Mouse (Mus musculus): Measurements from ENCODE around the gene Dgkh.
"Not testable (repeated sequence)": the region's sequence is repeated elsewhere in the genome, so short reads cannot be mapped to it uniquely, and the experiment has no call there.

The Dgkh gene

DNA sequence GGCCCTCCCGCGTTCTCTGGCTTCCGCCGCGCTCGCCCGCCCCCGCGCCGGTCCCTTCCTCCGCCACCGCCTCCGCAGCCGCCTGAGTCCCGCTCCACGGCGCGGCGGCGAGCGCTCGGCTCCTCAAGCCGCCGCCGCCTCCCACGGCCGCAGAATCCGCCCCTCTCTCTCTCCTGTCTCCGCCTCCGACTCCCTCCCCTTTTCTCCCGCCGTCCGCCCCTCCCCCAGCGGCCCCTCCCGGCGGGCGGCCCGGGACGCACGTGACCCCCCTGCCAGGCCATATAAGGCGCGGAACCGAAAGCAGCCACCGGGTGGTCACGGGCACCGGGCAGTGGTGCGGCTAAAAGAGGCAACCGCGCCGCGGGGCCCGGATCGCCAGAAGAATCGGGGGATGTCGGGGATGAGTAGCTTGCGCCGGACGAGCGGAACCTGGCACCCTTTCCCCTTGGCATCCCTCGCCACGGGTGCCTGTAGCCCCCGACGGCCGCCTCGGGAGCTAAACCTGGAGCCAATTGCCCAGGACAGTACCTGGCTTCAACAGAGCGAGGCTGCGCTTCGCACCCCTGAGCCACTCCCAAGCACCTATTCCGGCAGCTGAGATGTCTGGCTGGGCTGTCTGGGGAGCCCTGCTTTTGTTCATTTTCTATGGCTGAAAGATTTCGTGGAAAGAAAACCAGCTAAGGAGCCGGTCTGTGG lies at the start of gene Dgkh:
Gene Dgkh, minus strand, starts transcription at position 160 of the 696 bp plus-strand sequence.
- in situ Hi-C loops (cut with MboI, MseI): no loop called here

GRCm38 (mm10) chr14:78777215-78777614 lies 44.6 kb upstream of the Dgkh start:
- in situ Hi-C loops (cut with MboI, MseI): loop anchor here in 1 of 2 experiments (5.0 kb wide), 1 partner anchor 35 kb away; no protein-coding TSS in a partner anchor

DNA sequence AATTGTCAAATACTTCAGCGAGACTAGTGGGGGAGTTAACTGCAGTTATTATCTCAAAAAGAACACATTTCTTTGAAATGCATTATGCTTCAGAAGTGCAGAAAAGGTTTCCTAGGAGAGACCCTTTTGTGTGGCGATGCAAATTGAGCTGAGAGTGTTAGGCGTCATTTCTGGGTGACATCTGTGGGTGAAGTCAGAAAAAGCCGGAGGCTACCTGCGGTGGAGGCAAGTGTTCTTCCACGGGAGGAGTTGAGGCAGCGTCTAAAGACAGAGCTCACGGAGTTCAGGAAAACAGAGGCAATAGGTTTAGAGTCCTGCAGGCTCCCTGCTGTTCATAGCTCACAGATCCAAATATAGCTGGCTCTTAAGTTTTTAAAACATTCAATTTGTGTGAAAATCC lies 44.1 kb upstream of the Dgkh start:
- in situ Hi-C loops (cut with MboI, MseI): loop anchor here in 1 of 2 experiments (5.0 kb wide), 1 partner anchor 36 kb away; no protein-coding TSS in a partner anchor

GRCm38 (mm10) chr14:78775699-78776098 lies 43.1 kb upstream of the Dgkh start:
- in situ Hi-C loops (cut with MboI, MseI): loop anchor here in 1 of 2 experiments (5.0 kb wide), 1 partner anchor 37 kb away; no protein-coding TSS in a partner anchor

DNA sequence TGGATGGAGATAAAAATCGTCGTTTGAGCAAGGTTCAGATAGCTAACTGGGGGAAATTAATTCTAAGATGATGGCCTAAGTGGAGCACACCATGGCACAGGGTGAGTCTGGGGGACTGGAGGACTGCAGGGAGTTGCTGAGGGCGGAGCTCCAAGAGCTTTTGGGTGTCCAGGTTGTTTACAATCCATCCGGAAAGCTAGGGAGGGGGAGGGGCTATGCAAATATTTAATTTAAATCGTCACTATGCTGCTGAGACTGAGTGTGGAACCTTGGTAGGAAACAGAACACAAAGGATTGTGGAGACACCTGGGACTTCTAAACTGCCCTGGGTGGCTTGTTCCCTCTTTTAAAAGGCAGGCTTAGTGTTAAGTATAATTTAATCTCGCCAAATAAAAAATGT lies 42.6 kb upstream of the Dgkh start:
- in situ Hi-C loops (cut with MboI, MseI): loop anchor here in 1 of 2 experiments (5.0 kb wide), 1 partner anchor 37 kb away; no protein-coding TSS in a partner anchor

GRCm38 (mm10) chr14:78770457-78770856 lies 37.9 kb upstream of the Dgkh start:
- in situ Hi-C loops (cut with MboI, MseI): no loop called here

DNA sequence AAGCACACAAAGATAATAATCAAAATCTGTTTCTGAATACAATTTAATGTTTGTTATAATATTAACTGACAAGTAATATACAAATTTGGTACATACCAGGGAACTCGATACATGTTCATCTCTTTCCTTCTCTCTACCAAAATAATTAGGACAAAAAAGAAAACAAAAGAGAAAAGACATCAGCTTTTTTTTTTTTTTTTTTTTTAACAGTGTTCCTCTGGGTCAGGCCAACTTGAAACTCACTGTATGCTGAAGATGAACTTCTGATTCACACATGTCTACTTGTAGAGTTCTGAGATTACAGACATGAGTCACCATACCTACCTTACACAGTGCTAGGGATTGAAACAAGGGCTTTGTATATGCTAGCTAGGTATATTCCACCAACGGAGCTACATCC lies 28.5 kb upstream of the Dgkh start:
- in situ Hi-C loops (cut with MboI, MseI): no loop called here

DNA sequence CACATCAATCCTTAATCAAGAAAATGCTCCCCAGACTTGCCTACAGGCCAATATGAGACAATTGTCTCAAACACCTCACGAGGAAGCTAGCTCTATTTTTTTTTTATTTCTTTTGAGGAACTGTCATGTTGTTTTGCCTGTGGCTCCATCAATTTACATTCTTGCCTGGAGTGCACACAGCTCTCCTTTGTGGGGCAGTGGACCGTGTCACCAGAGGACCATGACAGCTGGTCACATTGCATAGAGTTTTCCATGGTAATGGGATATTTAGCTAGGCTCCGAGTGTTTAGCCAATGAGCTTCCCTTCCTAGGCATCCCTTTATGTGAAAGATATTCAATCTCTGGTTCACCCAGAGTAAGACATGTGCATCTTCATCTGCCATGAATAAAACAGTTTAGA lies 26.9 kb upstream of the Dgkh start:
- in situ Hi-C loops (cut with MboI, MseI): no loop called here

- in situ Hi-C loops (cut with MboI, MseI): no loop called here
Observed at GRCm38 (mm10) chr14:78755316-78755715, 22.7 kb upstream of the Dgkh start.

GRCm38 (mm10) chr14:78748692-78749091 lies 16.1 kb upstream of the Dgkh start:
- in situ Hi-C loops (cut with MboI, MseI): no loop called here

- in situ Hi-C loops (cut with MboI, MseI): no loop called here
Observed at GRCm38 (mm10) chr14:78747969-78748651, 15.5 kb upstream of the Dgkh start.

DNA sequence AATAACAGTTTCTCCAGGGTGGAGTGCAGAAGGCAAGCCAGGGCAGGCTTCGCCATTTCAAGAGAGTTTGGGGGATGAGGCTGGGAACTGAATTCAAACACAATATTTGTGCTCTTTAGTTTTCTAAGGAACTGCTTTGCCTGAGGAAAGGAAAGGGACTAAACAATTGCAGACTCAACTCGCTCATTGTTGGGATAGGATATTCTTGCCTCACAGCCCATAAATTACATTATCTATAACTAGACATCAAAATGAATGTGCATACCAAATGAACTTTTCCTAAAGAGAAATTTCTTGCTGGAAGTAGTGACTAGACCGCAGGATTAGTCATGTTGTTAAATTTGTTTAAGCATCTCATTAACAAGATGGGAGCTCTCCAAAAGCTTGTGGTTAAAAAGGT lies 14.9 kb upstream of the Dgkh start:
- in situ Hi-C loops (cut with MboI, MseI): no loop called here

GRCm38 (mm10) chr14:78734605-78735004 lies 2.0 kb upstream of the Dgkh start:
- in situ Hi-C loops (cut with MboI, MseI): no loop called here

GRCm38 (mm10) chr14:78734203-78734602 lies 1.6 kb upstream of the Dgkh start:
- in situ Hi-C loops (cut with MboI, MseI): not testable (repeated sequence)

DNA sequence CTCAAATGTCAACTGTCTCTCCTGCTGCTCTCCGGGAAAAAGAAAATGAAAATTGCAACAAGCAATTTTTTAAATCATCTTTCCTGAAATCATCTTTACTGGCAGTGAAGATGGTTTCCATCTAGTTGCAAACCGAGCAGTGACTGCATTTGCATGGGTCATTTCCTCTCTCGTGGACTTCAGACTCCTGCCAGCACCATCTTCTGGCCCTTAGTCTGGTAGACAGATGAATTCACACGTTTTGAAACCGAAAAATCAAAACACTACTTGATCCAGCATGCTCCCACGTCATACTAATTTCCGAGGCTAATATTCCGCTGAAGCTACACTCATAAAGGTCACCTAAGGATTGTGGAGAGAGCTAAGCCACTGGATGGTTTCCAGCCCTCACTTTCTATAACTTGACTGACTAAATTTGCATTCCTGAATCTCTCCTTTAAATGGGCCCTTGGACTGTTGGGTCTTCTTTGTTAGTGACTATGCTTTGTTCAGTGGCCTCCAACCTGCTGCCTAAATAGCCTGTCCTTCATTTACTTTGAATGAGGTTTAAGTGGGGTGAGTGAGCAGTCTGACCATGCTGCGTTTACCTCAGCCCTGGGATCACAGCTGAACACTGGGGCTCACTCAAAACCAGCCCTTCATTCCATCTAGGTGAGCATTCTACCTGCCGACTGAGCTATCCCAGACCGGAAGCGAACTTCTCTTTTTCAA lies 945 bp upstream of the Dgkh start:
- in situ Hi-C loops (cut with MboI, MseI): no loop called here

- in situ Hi-C loops (cut with MboI, MseI): no loop called here
Observed at GRCm38 (mm10) chr14:78731852-78732616, 542 bp downstream of the Dgkh start.

GRCm38 (mm10) chr14:78731240-78731639 lies 1.3 kb downstream of the Dgkh start:
- in situ Hi-C loops (cut with MboI, MseI): no loop called here

DNA sequence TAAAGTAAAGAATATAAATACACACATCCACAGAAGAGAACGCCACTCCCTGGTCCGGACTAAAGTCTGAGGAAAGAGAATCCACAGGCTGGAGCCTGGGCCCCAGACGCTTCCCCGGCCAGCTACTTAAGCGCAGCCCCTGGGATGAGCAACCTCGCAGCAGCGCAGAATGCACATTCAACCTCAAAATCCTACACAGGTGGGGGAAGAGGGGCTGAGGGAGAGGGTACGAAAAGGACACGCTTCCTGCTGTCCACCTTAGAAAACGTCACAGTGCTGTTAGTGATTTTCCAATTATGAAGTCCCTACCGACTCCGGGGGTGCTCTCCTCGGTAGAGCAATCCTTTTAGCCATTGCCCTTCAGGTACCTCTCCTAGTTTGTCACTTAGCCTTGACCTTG lies 6.6 kb downstream of the Dgkh start:
- in situ Hi-C loops (cut with MboI, MseI): no loop called here

DNA sequence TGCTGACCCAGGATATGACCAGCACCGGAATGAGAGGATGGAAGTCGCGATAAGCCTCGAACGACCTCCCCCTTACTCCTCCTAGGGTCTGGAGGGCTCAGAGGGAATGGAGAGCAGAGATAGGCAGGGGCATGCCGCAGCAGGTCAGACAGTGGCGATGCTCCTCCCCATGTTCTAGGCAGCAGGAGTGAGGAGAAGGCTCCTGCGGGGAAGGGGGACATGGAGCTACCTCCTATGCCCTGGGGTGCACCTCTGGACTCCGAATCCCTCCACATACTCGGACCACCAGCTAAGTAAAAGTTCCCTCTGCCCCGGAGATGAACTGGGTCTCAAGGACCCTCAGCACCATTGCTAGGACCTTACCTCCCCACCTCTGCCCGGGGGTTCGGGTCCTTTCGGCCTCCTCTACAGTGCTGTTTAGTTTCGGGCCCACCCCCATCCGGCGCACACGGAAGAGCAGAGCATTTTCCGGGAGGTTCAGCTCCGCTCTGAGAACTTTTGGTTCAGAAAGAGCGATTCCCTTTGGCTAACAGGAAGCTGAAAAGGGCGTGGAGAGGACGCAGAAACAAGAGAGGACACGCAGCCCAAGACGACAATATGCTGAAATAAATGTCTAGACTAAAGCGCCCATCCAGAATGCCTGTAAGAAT lies 7.1 kb downstream of the Dgkh start:
- in situ Hi-C loops (cut with MboI, MseI): no loop called here

GRCm38 (mm10) chr14:78724414-78725306 lies 7.9 kb downstream of the Dgkh start:
- in situ Hi-C loops (cut with MboI, MseI): no loop called here

Measured in T-helper 17 cell (primary cell).